Mouse (Mus musculus): ENCODE results near the gene Rrp12.

GRCm38 (mm10) chr19:41847992-41848851 lies 47.8 kb downstream of the Rrp12 start, which contains the start of gene Frat2:
- no peak for TF ChIP-seq CTCF (IDR thresholded peaks at IDR 0.05; ENCODE audit: low read depth)
- peak; percentile 66 for TF ChIP-seq EP300 (IDR thresholded peaks at IDR 0.05; ENCODE audit: low read depth)

All from liver, postnatal 0 days (tissue).